Mouse (Mus musculus): ENCODE results near the gene Hltf. TPM values are rescaled to one million over a fixed set of nuclear protein-coding genes. Genes with fewer than 3 reads are reported as not detected.
A peak's percentile ranks its signal among the peaks of the same experiment; 100 is the strongest.

Gene Hltf
- polyA plus RNA-seq, 1 experiment = not detected

- Histone ChIP-seq H3K27ac (ENCODE audit: insufficient read depth, low read depth, low read length) (no peak overlapping the region), H3K4me3 (ENCODE audit: insufficient read depth, low read depth, low read length) (no peak overlapping the region), H3K4me1 (ENCODE audit: control insufficient read depth, insufficient read depth, low read length) (no peaks in the 10 kb centered on the region; the same call in 1 of the 2 replicates)
- 85% methylated on average over 5 of the region's 5 CpGs for WGBS
- TF ChIP-seq POLR2A (IDR thresholded peaks at IDR 0.05; ENCODE audit: insufficient read depth, low read depth, low read length) (no peak), CTCF (IDR thresholded peaks at IDR 0.05; ENCODE audit: insufficient read depth, low read depth, low read length) (no peak)
Measured at GRCm38 (mm10) chr3:20147647-20148046, 90.0 kb downstream of the Hltf start.

- no peak overlapping the region for H3K4me3 ChIP-seq (ENCODE audit: insufficient read depth, low read depth, low read length)
- H3K4me1 ChIP-seq (ENCODE audit: control insufficient read depth, insufficient read depth, low read length) = no peaks in the 10 kb centered on the region; the same call in 1 of the 2 replicates
- no peak overlapping the region for H3K27ac ChIP-seq (ENCODE audit: insufficient read depth, low read depth, low read length)
- TF ChIP-seq POLR2A (IDR thresholded peaks at IDR 0.05; ENCODE audit: insufficient read depth, low read depth, low read length) = no peak
- no peak for TF ChIP-seq CTCF (IDR thresholded peaks at IDR 0.05; ENCODE audit: insufficient read depth, low read depth, low read length)
- 80% methylated on average over 2 of the region's 2 CpGs for WGBS
Measured at GRCm38 (mm10) chr3:20150511-20150910, 92.9 kb downstream of the Hltf start.

- TF ChIP-seq POLR2A (IDR thresholded peaks at IDR 0.05; ENCODE audit: insufficient read depth, low read depth, low read length) = no peak
- TF ChIP-seq CTCF (IDR thresholded peaks at IDR 0.05; ENCODE audit: insufficient read depth, low read depth, low read length) = no peak
- H3K27ac ChIP-seq (ENCODE audit: insufficient read depth, low read depth, low read length) = no peak overlapping the region
- no peaks in the 10 kb centered on the region; the same call in 1 of the 2 replicates for H3K4me1 ChIP-seq (ENCODE audit: control insufficient read depth, insufficient read depth, low read length)
- H3K4me3 ChIP-seq (ENCODE audit: insufficient read depth, low read depth, low read length) = no peak overlapping the region
- WGBS = 94% methylated on average over 3 of the region's 3 CpGs
Measured at GRCm38 (mm10) chr3:20151651-20152050, 94.0 kb downstream of the Hltf start.

GRCm38 (mm10) chr3:20154531-20155367, 97.1 kb downstream of the Hltf start, which contains the start of gene Gyg:
Gene Gyg (minus strand): TSS chr3:20155317.
- Histone ChIP-seq H3K27ac (ENCODE audit: insufficient read depth, low read depth, low read length) (no peak within 1 kb of the TSS), H3K4me1 (ENCODE audit: control insufficient read depth, insufficient read depth, low read length) (no peaks in the 10 kb centered on the region), H3K4me3 (ENCODE audit: insufficient read depth, low read depth, low read length) (peak within 1 kb of the TSS; percentile 85)
- TF ChIP-seq POLR2A (IDR thresholded peaks at IDR 0.05; ENCODE audit: insufficient read depth, low read depth, low read length) (peak; percentile 55), CTCF (IDR thresholded peaks at IDR 0.05; ENCODE audit: insufficient read depth, low read depth, low read length) (no peak)
- WGBS = under 1% methylated on average over 73 of the region's 73 CpGs

GRCm38 (mm10) chr3:20155476-20155875, 97.9 kb downstream of the Hltf start:
- WGBS = 91% methylated on average over 6 of the region's 6 CpGs
- Histone ChIP-seq H3K4me1 (ENCODE audit: control insufficient read depth, insufficient read depth, low read length) (no peaks in the 10 kb centered on the region), H3K27ac (ENCODE audit: insufficient read depth, low read depth, low read length) (no peak overlapping the region), H3K4me3 (ENCODE audit: insufficient read depth, low read depth, low read length) (no peak overlapping the region)
- TF ChIP-seq CTCF (IDR thresholded peaks at IDR 0.05; ENCODE audit: insufficient read depth, low read depth, low read length) (no peak), POLR2A (IDR thresholded peaks at IDR 0.05; ENCODE audit: insufficient read depth, low read depth, low read length) (no peak)

- TF ChIP-seq CTCF (IDR thresholded peaks at IDR 0.05; ENCODE audit: insufficient read depth, low read depth, low read length) = no peak
- no peak for TF ChIP-seq POLR2A (IDR thresholded peaks at IDR 0.05; ENCODE audit: insufficient read depth, low read depth, low read length)
- H3K4me3 ChIP-seq (ENCODE audit: insufficient read depth, low read depth, low read length) = no peak overlapping the region
- no peaks in the 10 kb centered on the region for H3K4me1 ChIP-seq (ENCODE audit: control insufficient read depth, insufficient read depth, low read length)
- WGBS = 92% methylated on average over 1 of the region's 1 CpGs
- no peak overlapping the region for H3K27ac ChIP-seq (ENCODE audit: insufficient read depth, low read depth, low read length)
Measured at GRCm38 (mm10) chr3:20167487-20167886, 109.9 kb downstream of the Hltf start.

Other genes with a start within 250 kb of the Hltf start
- gene Cp, start 100.8 kb upstream of the Hltf start, polyA plus RNA-seq (2012; ENCODE audit: insufficient read depth, insufficient read length, low replicate concordance, missing spikeins) = not detected in 2 replicates
- not detected in 2 replicates for gene Hps3, start 22.5 kb upstream of the Hltf start, polyA plus RNA-seq (2012; ENCODE audit: insufficient read depth, insufficient read length, low replicate concordance, missing spikeins)
- not detected in 2 replicates for gene Gyg, start 97.5 kb downstream of the Hltf start, polyA plus RNA-seq (2012; ENCODE audit: insufficient read depth, insufficient read length, low replicate concordance, missing spikeins)
- not detected in 2 replicates for gene Cpa3, start 184.4 kb downstream of the Hltf start, polyA plus RNA-seq (2012; ENCODE audit: insufficient read depth, insufficient read length, low replicate concordance, missing spikeins)
- gene Cpb1, start 217.9 kb downstream of the Hltf start, polyA plus RNA-seq (2012; ENCODE audit: insufficient read depth, insufficient read length, low replicate concordance, missing spikeins) = not detected in 2 replicates